ENCODE assay signal across 11 mouse cellular contexts in the genomic region with DNA sequence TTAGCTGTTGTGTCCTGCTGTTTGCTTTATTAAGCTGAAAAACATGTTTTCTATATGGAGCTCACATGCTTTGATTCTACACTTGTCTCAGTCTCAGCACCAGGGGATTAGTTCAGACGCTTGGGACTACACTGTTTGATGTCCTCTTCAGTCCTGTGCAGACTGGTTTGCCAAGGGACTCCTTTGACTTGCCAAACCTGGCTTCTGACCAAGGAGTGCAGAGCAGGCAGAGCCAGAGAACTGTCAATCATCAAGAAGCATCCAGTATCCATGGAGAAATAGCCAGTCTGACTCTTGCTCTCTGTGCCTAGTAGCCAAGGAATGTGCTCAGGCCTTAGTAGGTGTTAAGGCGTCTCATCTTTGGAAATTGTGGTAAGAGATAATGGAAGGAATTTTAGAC.
DNase-seq lines count a peak whose midpoint lies in the region; ATAC-seq and TF ChIP-seq lines count a peak whose summit lies in the region.
"Had no signal": no experiment of that assay in that cellular context is flagged by ENCODE, and none has a peak within 500 bp of the region (broad histone marks: within the 10 kb centered on the region; RNA-seq: fewer than 3 reads in every experiment).

No protein-coding gene starts in this region.

- H3K4me1 ChIP-seq in hindbrain, embryonic 15.5 days (replicated peaks), result no peaks in the 10 kb centered on the region
- H3K4me1 ChIP-seq in hindbrain, embryonic 11.5 days (replicated peaks; ENCODE audit: control insufficient read depth, insufficient read depth, low read length), result no peaks in the 10 kb centered on the region
- H3K4me1 ChIP-seq in forebrain, postnatal 0 days (ENCODE audit: insufficient read depth), result 0 out of 2 replicates have a peak, but pooled peaks cover 2% of the 10 kb centered on the region

- no peak overlapping the region for H3K4me2 ChIP-seq in hindbrain, embryonic 15.5 days
- no peak overlapping the region for H3K4me2 ChIP-seq in hindbrain, embryonic 11.5 days (replicated peaks; ENCODE audit: low read depth, low read length)
- H3K4me2 ChIP-seq in forebrain, postnatal 0 days (ENCODE audit: low read depth), result no peak overlapping the region

- peak; percentile 94 for ATAC-seq in hindbrain, embryonic 15.5 days (ENCODE audit: low FRiP score, low read depth)
- ATAC-seq in hindbrain, embryonic 11.5 days (ENCODE audit: low FRiP score), result no peak
- peak; percentile 83 for ATAC-seq in forebrain, postnatal 0 days

- TF ChIP-seq CTCF in forebrain, postnatal 0 days (IDR thresholded peaks at IDR 0.05; ENCODE audit: low read depth), result no peak

- no peak overlapping the region for H3K27ac ChIP-seq in hindbrain, embryonic 15.5 days (replicated peaks)
- no peak overlapping the region for H3K27ac ChIP-seq in hindbrain, embryonic 11.5 days (ENCODE audit: low read depth, low read length)
- no peak overlapping the region for H3K27ac ChIP-seq in forebrain, postnatal 0 days (ENCODE audit: low read depth, low read length)

- H3K9me3 ChIP-seq in hindbrain, embryonic 15.5 days, result no peaks in the 10 kb centered on the region
- H3K9me3 ChIP-seq in hindbrain, embryonic 11.5 days (ENCODE audit: control insufficient read depth, low read length), result no peaks in the 10 kb centered on the region
- H3K9me3 ChIP-seq in forebrain, postnatal 0 days (ENCODE audit: low read length), result no peaks in the 10 kb centered on the region
- H3K9me3 ChIP-seq: G1E had no signal

- H3K36me3 ChIP-seq in hindbrain, embryonic 15.5 days, result no peaks in the 10 kb centered on the region
- H3K36me3 ChIP-seq in hindbrain, embryonic 11.5 days (ENCODE audit: control insufficient read depth, insufficient read depth, low read length), result no peaks in the 10 kb centered on the region
- no peaks in the 10 kb centered on the region for H3K36me3 ChIP-seq in forebrain, postnatal 0 days (ENCODE audit: insufficient read depth)
- H3K36me3 ChIP-seq: G1E had no signal

- H3K9ac ChIP-seq in hindbrain, embryonic 15.5 days, result no peak overlapping the region
- H3K9ac ChIP-seq in hindbrain, embryonic 11.5 days (ENCODE audit: low read depth, low read length), result no peak overlapping the region
- no peak overlapping the region for H3K9ac ChIP-seq in forebrain, postnatal 0 days

- H3K4me3 ChIP-seq in hindbrain, embryonic 15.5 days, result no peak overlapping the region
- H3K4me3 ChIP-seq in hindbrain, embryonic 11.5 days (ENCODE audit: low read depth, low read length), result no peak overlapping the region
- no peak overlapping the region for H3K4me3 ChIP-seq in forebrain, postnatal 0 days (ENCODE audit: low read depth, low read length)

- WGBS in hindbrain, embryonic 15.5 days, result 61% methylated on average over 2 of the region's 2 CpGs
- WGBS in hindbrain, embryonic 11.5 days, result 90% methylated on average over 2 of the region's 2 CpGs
- 51% methylated on average over 2 of the region's 2 CpGs for WGBS in forebrain, postnatal 0 days

- no peak for DNase-seq in hindbrain, embryonic 11.5 days (ENCODE audit: low spot score)
- DNase-seq in right cerebral cortex, postnatal 10 days (ENCODE audit: low spot score in 2 of 2), result peak; percentile 53 to 56
- no peak for DNase-seq in right cerebral cortex, postnatal 36 days (ENCODE audit: low spot score in 2 of 2)
- DNase-seq in forebrain, postnatal 0 days, result peak; percentile 63
- DNase-seq in thymus, postnatal 10 days (ENCODE audit: low spot score in 2 of 2), result no peak
- no peak for DNase-seq in testis, postnatal 10 days (ENCODE audit: low spot score)
- no peak for DNase-seq in thymus, postnatal 14 days
- DNase-seq: embryo, embryonic 11 days; spleen, adult 18-20 months had no signal

- H3K27me3 ChIP-seq in hindbrain, embryonic 15.5 days, result no peaks in the 10 kb centered on the region
- H3K27me3 ChIP-seq in hindbrain, embryonic 11.5 days (ENCODE audit: control insufficient read depth, insufficient read depth, low read length), result no peaks in the 10 kb centered on the region
- H3K27me3 ChIP-seq in forebrain, postnatal 0 days (ENCODE audit: insufficient read depth, low read length), result no peaks in the 10 kb centered on the region

Comparison
In these comparisons a context has a peak if more than half of its experiments do, and no peak if none do; other contexts are left out.
1. DNase-seq: peak in right cerebral cortex, postnatal 10 days (2 of 2) and forebrain, postnatal 0 days (single experiment); none in hindbrain, embryonic 11.5 days (single experiment), right cerebral cortex, postnatal 36 days (0 of 2), thymus, postnatal 10 days (0 of 2), testis, postnatal 10 days (single experiment) and thymus, postnatal 14 days (single experiment).